Mouse (Mus musculus) ES-E14 (cell line): Measurements from ENCODE around the gene Lyl1.

Experiments
- MAFK ChIP-seq: IDR thresholded peaks from 2 replicates; pipeline ENCODE4 v1.6.1; 2014; ENCODE audit warnings: mild to moderate bottlenecking, low read depth, low read length, inconsistent platforms; ENCODE audit not compliant: insufficient read depth
- ZC3H11A ChIP-seq: IDR thresholded peaks from 2 replicates; pipeline ENCODE4 v1.6.1; 2012; ENCODE audit warnings: low read depth, mild to moderate bottlenecking, inconsistent platforms, low read length, borderline replicate concordance

DNA sequence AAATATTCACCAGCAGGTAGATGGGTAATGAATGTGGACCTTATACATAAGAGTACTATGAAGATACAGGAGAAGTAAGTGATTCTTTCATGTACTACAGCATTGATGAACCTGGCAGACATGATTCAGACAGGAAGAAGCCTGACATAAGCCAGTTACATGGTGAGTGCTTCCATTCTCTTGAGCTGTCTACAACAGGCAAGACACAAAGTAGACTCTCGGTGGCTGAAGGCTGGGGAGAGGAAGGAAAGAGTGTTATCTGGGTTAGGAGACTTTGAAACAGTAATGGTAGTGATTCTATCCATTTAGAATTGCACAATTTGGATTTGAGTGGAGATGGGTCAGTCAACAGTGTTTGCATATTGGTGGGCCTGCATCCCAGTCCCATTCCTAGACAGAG lies 42.3 kb upstream of the Lyl1 start:
- TF ChIP-seq ZC3H11A (no peak), MAFK (no peak)
